Mouse (Mus musculus) cerebral cortex, adult 2 months (tissue): ENCODE measurements around the gene Mme.

ENCODE experiments used
- WGBS: fragments of 180-500 bp; shearing (Covaris S2); methylation state at CpG from one replicate; pipeline ENCODE4 v1.1.7; 2018; 5-methylcytosine and 5-hydroxymethylcytosine counted together

Gene Mme

GRCm38 (mm10) chr3:63351680-63352260, 110.4 kb downstream of the Mme start:
- 93% methylated on average over 1 of the region's 1 CpGs for WGBS

- 83% methylated on average over 1 of the region's 1 CpGs for WGBS
Observed at GRCm38 (mm10) chr3:63359512-63359911, 118.2 kb downstream of the Mme start.

GRCm38 (mm10) chr3:63384989-63385388, 143.7 kb downstream of the Mme start:
- 68% methylated on average over 2 of the region's 2 CpGs for WGBS

GRCm38 (mm10) chr3:63390774-63391173, 149.4 kb downstream of the Mme start:
- whole genome bisulfite sequencing: 81% methylated on average over 2 of the region's 2 CpGs

GRCm38 (mm10) chr3:63391348-63391747, 150.0 kb downstream of the Mme start:
- WGBS: 77% methylated on average over 2 of the region's 2 CpGs

GRCm38 (mm10) chr3:63394424-63394941, 153.1 kb downstream of the Mme start:
- WGBS: 89% methylated on average over 4 of the region's 4 CpGs

- WGBS: 84% methylated on average over 4 of the region's 4 CpGs
Observed at GRCm38 (mm10) chr3:63398171-63398570, 156.8 kb downstream of the Mme start.

GRCm38 (mm10) chr3:63406438-63406837, 165.1 kb downstream of the Mme start:
- 84% methylated on average over 3 of the region's 3 CpGs for WGBS

GRCm38 (mm10) chr3:63411006-63411405, 169.7 kb downstream of the Mme start:
- 51% methylated on average over 4 of the region's 4 CpGs for WGBS

- 78% methylated on average over 6 of the region's 6 CpGs for WGBS
Observed at GRCm38 (mm10) chr3:63412220-63412937, 171.0 kb downstream of the Mme start.

- WGBS: 54% methylated on average over 6 of the region's 6 CpGs
Observed at GRCm38 (mm10) chr3:63413046-63413911, 171.9 kb downstream of the Mme start.

GRCm38 (mm10) chr3:63417284-63417683, 175.9 kb downstream of the Mme start:
- 61% methylated on average over 1 of the region's 1 CpGs for WGBS
